Mouse (Mus musculus) cerebellum, adult 2 months (tissue): ENCODE measurements around the gene Tmem136.

ENCODE experiments used
- CTCF ChIP-seq: fragments of 200-500 bp; IDR thresholded peaks from 2 replicates; pipeline ENCODE4 v1.5.1; 2011; ENCODE audit warnings: low read depth, mild to moderate bottlenecking, control low read depth, low read length, moderate library complexity, borderline replicate concordance; ENCODE audit not compliant: insufficient read depth
- POLR2A ChIP-seq: fragments of 200-500 bp; IDR thresholded peaks from 2 replicates; pipeline ENCODE4 v1.6.1; 2011; ENCODE audit warnings: low read length, control low read depth, borderline replicate concordance; ENCODE audit not compliant: insufficient read depth

DNA sequence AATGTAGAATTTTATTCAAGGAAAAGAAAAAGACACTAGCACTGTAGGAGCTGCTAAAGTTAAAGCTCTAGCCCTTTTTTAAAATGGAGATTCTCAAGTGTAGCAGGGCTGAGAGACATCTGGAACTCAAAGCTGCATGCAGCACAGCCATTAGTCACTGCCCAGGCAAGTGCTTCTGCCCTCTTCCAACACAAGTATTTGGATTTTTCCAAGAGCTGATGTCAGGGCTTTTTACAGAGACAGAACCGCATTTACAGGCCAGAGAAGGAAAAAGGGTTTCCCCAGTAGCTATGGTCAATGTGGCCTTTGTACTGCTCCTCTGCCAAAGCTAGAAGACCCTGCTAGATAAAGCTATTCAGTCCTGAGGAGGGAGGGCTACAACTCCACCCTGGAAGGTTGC, 54.8 kb downstream of the Tmem136 start:
- TF ChIP-seq POLR2A (no peak), CTCF (no peak)
